Mouse (Mus musculus) liver, postnatal 0 days (tissue): ENCODE data around the gene Bcl7c. TPM values are rescaled to one million over a fixed set of nuclear protein-coding genes. Genes with fewer than 3 reads are reported as not detected.

Source experiments
- ATAC-seq: fragments of 200-750 bp; cut with Nextera tagmentation; 2 replicates; pipeline ENCODE4 v1.8.0; 2017; ENCODE audit warnings: mild to moderate bottlenecking, moderate library complexity
- DNase-seq: peaks from one replicate; pipeline ENCODE4 v3.0.0-alpha.2; 2016
- H3K27ac ChIP-seq: fragments of 300-500 bp; sonication (generic); 2 replicates; pipeline ENCODE4 v1.5.1; 2014; ENCODE audit warnings: antibody characterized with exemption, moderate library complexity, mild to moderate bottlenecking, low read depth
- H3K27me3 ChIP-seq: fragments of 300-500 bp; sonication (generic); 2 replicates; pipeline ENCODE4 v1.6.1; 2014; ENCODE audit warnings: low read length, control low read depth, mixed read lengths; ENCODE audit not compliant: insufficient read depth
- H3K36me3 ChIP-seq: fragments of 300-500 bp; sonication (generic); replicated peaks from 2 replicates; pipeline ENCODE4 v1.6.1; 2014; ENCODE audit warnings: mild to moderate bottlenecking, control low read depth, low read length, moderate library complexity, mixed read lengths; ENCODE audit not compliant: insufficient read depth
- H3K4me1 ChIP-seq: fragments of 300-500 bp; sonication (generic); 2 replicates; pipeline ENCODE4 v1.6.1; 2014; ENCODE audit warnings: antibody characterized with exemption, mild to moderate bottlenecking, control low read depth; ENCODE audit not compliant: insufficient read depth
- H3K4me2 ChIP-seq: fragments of 300-500 bp; sonication (generic); 2 replicates; pipeline ENCODE4 v1.6.1; 2014; ENCODE audit warnings: low read depth, mild to moderate bottlenecking, low read length, moderate library complexity, mixed read lengths
- H3K4me3 ChIP-seq: fragments of 300-500 bp; sonication (generic); 2 replicates; pipeline ENCODE4 v1.5.1; 2014; ENCODE audit warnings: low read depth, low read length
- H3K9ac ChIP-seq: fragments of 300-500 bp; sonication (generic); replicated peaks from 2 replicates; pipeline ENCODE4 v1.6.1; 2014; ENCODE audit warnings: mild to moderate bottlenecking, moderate library complexity
- H3K9me3 ChIP-seq: fragments of 300-500 bp; sonication (generic); 2 replicates; pipeline ENCODE4 v1.6.1; 2016; ENCODE audit warnings: mild to moderate bottlenecking, control low read depth, low read length, mixed read lengths
- CTCF ChIP-seq: sonication (generic); IDR thresholded peaks from 2 replicates; pipeline ENCODE4 v1.5.1; 2016; ENCODE audit warnings: antibody characterized with exemption, low read depth
- EP300 ChIP-seq: IDR thresholded peaks from 2 replicates; pipeline ENCODE4 v1.6.1; 2016; ENCODE audit warnings: antibody characterized with exemption, low read depth, mild to moderate bottlenecking
- WGBS: fragments of 180-500 bp; shearing (Covaris S2); extraction: QIAGEN DNeasy Blood & Tissue Kit; methylation state at CpG from one replicate; pipeline ENCODE4 v1.1.7; 2014; ENCODE audit not compliant: insufficient replicate concordance; 5-methylcytosine and 5-hydroxymethylcytosine counted together
- polyA plus RNA-seq: library from polyadenylated mRNA; unstranded; fragments of >200 nt; fragmentation: Nextera tagmentation; extraction: Ambion mirVana; gene quantifications from 2 replicates; pipeline ENCODE4 v1.2.1, GENCODE M21; 2015

The Bcl7c gene
- polyA plus RNA-seq = 20.1 and 26.5 TPM in 2 replicates

DNA sequence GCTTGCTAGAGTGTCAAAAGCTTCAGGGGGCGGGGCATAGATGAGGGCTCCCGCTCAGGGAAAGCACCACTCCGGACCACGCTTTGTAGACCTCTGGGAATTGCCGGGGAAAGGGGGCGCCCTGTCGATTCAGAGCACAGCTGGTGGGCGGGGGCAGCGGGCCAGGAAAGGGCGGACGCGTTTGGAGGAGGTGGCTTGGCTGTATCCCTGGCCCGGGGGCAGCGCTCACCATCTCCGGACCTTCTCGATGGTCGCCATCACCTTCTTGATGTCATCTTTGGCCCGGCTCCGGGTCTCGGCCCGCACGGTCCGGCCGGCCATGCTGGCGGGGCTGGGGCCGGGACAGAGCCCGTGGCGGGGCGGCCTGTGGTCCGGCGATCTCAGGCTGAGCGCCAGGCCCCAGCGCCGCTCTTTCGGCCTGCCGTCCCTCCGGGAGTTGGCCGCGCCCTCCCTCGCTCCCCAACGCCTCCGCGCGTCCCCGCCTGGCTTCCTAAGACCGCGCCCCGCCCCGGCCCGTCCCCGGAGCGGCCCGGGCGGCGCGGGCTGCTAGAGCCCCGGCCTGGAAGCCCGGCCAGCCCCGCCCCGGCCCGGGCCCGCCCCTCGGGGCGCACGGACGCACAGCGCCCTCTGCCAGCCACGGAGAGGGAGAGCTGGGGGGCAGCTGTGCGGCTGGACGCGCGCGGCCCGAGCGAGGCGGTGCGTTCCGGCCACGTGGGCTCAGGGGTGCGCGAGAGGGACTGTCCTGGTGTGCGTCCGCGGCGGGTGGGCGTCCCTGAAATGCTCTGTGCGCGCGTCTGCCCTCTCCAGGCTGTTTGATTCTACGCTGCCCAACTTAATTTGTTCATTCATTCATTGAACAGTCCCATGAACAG is at the start of gene Bcl7c:
Gene Bcl7c, minus strand, starts transcription at position 727 of the 872 bp plus-strand sequence.
- ATAC-seq = peak; percentile 81
- DNase-seq = peak; percentile 90
- TF ChIP-seq EP300 (no peak), CTCF (peak; percentile 71)
- under 1% methylated on average over 77 of the region's 90 CpGs for WGBS
- H3K27ac ChIP-seq = peak within 1 kb of the TSS; percentile 94
- H3K36me3 ChIP-seq = 0 out of 2 replicates have a peak, but pooled peaks cover 9% of the 10 kb centered on the region
- no peaks in the 10 kb centered on the region for H3K9me3 ChIP-seq
- H3K4me1 ChIP-seq = peaks cover 38% of the 10 kb centered on the region
- peak within 1 kb of the TSS; percentile 97 for H3K4me2 ChIP-seq
- H3K4me3 ChIP-seq = peak within 1 kb of the TSS; percentile 84
- H3K9ac ChIP-seq = peak within 1 kb of the TSS; percentile 85
- no peaks in the 10 kb centered on the region for H3K27me3 ChIP-seq

DNA sequence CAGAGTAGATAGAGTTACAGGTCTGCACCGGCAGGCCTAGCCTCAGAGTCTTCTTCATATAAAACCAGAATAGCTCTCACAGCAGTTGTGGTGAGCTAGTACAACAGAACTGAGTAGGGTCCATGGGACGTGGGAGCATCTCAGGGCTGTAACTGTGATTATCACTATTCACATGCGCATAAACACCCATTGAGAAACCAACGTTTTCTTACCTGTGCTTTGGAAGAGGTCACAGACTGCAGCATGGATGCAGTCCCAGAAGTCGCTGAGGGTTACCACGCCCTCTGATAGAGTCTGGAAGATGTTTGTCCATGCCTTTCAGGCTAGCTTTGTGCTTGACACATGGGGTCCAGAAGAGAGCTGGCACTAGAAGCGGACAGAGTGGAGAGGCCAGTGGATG is 45.0 kb upstream of the Bcl7c start:
- Histone ChIP-seq H3K9ac (no peak overlapping the region), H3K36me3 (peaks cover 21% of the 10 kb centered on the region), H3K27me3 (no peaks in the 10 kb centered on the region), H3K4me1 (no peaks in the 10 kb centered on the region), H3K4me3 (no peak overlapping the region), H3K27ac (no peak overlapping the region), H3K4me2 (no peak overlapping the region), H3K9me3 (no peaks in the 10 kb centered on the region)
- TF ChIP-seq CTCF (no peak), EP300 (no peak)
- DNase-seq (no peak), ATAC-seq (no peak)
- 85% methylated on average over 7 of the region's 7 CpGs for WGBS

DNA sequence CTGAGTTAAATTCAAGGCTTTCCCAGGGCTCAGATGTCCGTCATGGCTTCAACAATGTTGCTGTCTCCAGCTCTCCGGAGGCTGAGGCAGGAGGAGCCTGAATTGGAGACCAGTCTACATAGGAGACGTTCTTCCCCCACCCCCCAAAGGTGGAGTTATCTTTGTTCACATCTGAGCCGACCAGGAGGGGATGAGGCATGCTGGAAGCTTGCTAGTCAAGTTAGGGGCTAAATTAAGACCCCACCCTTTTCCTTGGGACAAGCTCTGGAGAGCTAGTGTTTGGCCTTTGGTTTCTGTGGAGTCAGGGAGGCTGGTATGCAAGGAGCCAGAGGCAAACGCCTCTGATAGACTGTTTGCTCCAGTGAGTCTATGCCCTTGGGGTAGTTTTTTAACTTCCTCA is 44.4 kb upstream of the Bcl7c start:
- no peak overlapping the region for H3K9ac ChIP-seq
- WGBS = 54% methylated on average over 5 of the region's 5 CpGs
- no peak for DNase-seq
- H3K4me2 ChIP-seq = no peak overlapping the region
- H3K4me1 ChIP-seq = no peaks in the 10 kb centered on the region
- H3K9me3 ChIP-seq = no peaks in the 10 kb centered on the region
- peaks cover 21% of the 10 kb centered on the region for H3K36me3 ChIP-seq
- no peaks in the 10 kb centered on the region for H3K27me3 ChIP-seq
- no peak for TF ChIP-seq CTCF
- no peak for TF ChIP-seq EP300
- ATAC-seq = no peak
- no peak overlapping the region for H3K27ac ChIP-seq
- H3K4me3 ChIP-seq = no peak overlapping the region

DNA sequence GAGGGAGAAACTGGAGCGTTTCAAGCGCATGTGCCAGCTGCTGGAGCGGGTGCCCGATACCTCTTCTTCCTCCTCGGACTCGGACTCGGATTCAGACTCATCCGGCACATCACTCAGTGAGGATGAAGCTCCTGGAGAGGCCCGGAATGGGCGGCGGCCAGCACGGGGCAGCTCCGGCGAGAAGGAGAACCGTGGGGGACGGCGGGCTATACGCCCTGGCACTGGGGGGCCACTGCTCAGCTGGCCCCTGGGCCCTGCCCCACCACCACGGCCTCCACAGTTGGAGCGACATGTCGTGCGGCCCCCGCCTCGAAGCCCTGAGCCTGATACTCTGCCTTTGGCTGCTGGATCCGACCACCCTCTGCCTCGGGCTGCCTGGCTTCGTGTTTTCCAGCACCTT is 43.3 kb upstream of the Bcl7c start:
- no peak for TF ChIP-seq CTCF
- TF ChIP-seq EP300 = no peak
- H3K9me3 ChIP-seq = no peaks in the 10 kb centered on the region
- no peak overlapping the region for H3K4me2 ChIP-seq
- no peak for DNase-seq
- H3K9ac ChIP-seq = no peak overlapping the region
- no peak overlapping the region for H3K27ac ChIP-seq
- 91% methylated on average over 27 of the region's 27 CpGs for WGBS
- ATAC-seq = no peak
- H3K27me3 ChIP-seq = no peaks in the 10 kb centered on the region
- H3K36me3 ChIP-seq = peaks cover 21% of the 10 kb centered on the region
- peaks cover 3% of the 10 kb centered on the region; the same call in 1 of the 2 replicates for H3K4me1 ChIP-seq
- no peak overlapping the region for H3K4me3 ChIP-seq

DNA sequence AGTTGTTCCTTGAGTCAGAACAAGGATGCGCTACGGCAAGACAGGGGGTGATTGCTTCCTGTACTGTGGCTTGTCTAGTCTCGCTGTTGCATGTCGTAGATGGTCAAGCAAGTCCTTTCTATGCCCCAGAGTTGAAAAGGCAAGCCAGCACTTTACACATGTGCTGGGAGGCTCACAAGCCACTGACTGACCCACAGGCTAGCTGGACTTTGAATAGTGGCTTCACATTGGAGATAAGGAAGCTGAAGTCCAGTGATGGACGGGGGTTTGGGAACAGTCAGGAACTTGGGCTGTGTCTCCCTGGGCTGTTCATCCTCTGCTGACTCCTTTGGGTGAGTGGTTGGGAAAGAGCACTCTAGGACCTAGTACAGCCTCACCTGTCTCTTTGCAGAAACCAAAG is 42.9 kb upstream of the Bcl7c start:
- Histone ChIP-seq H3K27ac (no peak overlapping the region), H3K4me2 (no peak overlapping the region), H3K27me3 (no peaks in the 10 kb centered on the region), H3K9me3 (no peaks in the 10 kb centered on the region), H3K4me1 (peaks cover 7% of the 10 kb centered on the region), H3K36me3 (peaks cover 21% of the 10 kb centered on the region), H3K4me3 (no peak overlapping the region), H3K9ac (no peak overlapping the region)
- DNase-seq = no peak
- TF ChIP-seq EP300 (no peak), CTCF (no peak)
- ATAC-seq = no peak
- 83% methylated on average over 5 of the region's 5 CpGs for WGBS

DNA sequence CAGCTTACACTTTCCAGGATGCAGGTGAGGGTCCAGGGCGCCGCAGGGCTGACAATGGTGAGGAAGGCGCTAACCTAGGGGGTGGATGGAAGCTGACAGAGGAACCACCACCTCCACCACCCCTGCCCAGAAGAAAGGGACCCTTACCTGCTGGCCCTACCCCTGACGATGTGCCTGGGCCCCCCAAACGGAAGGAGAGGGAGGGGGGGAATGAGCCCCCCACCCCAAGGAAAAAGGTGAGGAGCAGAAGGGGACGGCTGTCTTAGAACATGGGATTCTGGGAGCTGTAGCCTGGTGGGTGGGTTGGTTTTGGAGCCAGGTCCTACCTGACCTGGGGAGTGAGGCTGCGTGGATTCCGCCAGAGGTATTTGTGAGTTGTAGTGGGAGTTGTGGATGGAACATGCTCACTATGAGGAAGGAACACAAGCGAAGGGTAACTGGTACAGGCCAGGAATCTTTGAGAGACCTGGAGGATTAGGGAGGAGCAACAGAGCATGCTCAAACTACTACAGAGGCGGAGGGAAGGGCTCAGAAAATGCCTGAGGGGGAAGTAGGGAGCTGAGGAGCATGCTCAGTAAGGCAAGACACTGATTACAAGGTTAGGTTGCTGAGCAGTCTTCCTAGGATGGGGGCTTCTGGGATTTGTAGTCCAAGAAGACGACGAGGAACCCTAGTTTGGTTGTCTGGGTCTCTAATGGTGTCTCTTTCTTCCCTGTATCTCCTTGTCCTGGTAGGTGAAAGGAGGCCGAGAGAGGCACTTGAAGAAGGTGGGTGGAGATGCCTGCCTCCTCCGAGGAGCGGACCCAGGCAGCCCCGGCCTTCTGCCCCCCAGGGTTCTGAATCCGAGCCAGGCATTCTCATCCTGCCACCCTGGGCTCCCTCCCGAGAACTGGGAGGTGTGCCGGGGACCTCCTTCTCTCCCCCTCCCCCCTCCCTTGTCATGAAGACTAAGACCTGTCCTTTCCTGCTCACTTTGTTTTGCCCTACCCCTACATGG is 41.7 kb upstream of the Bcl7c start:
- Histone ChIP-seq H3K4me3 (no peak overlapping the region), H3K36me3 (peaks cover 21% of the 10 kb centered on the region), H3K27ac (no peak overlapping the region), H3K4me1 (peaks cover 10% of the 10 kb centered on the region), H3K27me3 (no peaks in the 10 kb centered on the region), H3K9me3 (no peaks in the 10 kb centered on the region), H3K9ac (no peak overlapping the region), H3K4me2 (no peak overlapping the region)
- DNase-seq = no peak
- TF ChIP-seq CTCF (no peak), EP300 (no peak)
- 80% methylated on average over 19 of the region's 19 CpGs for WGBS
- ATAC-seq = no peak
